Mouse (Mus musculus) A20 (cell line): ENCODE measurements around the gene Plin3.
"Not testable (repeated sequence)": the region's sequence is repeated elsewhere in the genome, so short reads cannot be mapped to it uniquely, and the experiment has no call there.

Source experiments
- DNase-seq: peaks from one replicate; pipeline ENCODE4 v3.0.0-alpha.2; 2011; ENCODE audit warnings: low read depth, low spot score

Gene Plin3

DNA sequence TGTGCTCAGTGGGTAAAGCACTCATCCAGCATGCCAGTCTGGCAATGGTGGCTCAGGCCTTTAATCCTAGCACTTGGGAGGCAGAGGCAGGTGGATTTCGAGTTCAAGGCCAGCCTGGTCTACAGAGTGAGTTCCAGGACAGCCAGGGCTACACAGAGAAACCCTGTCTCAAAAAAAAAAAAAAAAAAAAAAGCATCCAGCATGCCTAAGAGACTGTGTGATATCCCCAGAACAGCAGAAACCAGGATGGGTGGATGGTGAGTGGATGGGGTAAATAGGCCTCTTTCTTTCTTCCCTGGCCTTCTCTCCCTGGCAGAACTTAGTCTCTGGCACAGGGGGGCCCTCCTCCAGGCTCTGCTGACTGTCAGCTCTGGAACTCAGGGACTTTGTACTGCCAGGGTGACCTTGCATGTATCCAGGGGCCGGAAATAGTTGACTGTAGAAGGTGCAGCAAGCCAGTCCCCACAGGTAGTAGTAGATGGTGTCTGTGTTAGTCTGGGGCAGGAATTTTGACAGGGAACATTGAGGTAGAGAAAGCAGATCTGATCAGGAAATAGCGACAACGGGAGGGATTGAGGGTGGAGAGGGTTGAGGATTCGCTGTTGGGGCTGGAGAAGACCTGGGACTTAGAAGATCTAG, 16.7 kb downstream of the Plin3 start:
- peak; percentile 55 for DNase-seq

DNA sequence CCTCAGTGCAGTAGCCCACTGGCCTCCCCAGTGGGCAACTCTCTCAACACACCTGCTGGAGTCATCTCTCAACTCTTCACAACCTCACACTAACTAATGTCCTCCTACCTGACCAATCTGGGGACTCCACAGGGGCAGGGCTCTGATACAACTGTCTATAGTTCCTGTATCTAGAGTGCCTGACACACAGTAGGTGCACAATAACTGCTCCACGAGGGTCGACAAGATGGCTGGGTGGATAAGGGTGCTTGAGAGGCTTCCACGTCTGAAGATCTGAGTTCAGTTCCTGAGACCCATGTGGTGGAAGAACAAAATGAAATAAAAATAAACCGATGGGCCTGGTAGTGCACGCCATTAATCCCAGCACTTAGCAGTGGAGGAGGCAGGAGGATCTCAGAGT, 18.7 kb downstream of the Plin3 start:
- DNase-seq: no peak

DNA sequence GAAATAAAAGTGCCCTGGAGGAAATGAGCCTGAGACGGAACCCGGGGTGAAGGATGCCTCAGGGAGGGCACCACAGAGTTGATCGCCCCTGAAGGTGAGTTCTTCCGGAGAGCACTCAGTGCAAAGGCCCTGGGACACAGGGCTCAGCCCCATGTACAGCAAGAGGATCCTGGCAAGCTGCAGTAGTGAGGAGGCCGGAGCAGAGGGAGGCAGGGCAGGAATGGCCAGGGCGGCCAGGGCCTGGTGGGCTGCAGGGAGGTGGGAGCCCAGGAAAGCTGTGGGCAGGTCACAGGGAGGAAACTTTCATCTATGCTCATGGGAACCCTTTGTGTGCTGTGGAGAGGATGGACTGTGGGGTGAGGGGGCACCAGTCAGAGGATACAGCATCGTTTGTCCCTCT, 19.2 kb downstream of the Plin3 start:
- no peak for DNase-seq

DNA sequence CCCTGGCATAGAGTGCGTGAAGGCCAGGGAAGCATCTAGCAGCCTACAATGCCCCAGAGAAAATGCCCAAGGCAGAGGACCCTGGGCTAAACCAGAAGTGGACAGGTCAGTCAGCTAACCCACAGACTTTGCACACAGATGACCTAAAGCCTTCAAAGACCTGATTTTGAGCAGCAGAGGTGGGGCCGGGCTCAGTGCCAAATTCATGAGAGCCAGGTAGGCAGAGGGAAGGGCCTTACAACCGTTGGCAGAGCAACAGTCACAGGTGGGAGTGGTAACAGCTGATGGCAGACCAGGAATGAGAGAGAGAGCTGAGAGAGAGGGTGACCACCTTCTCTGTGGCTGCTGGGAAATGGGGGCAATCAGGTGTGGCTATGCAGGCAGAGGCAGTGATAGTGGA, 20.0 kb downstream of the Plin3 start:
- no peak for DNase-seq

DNA sequence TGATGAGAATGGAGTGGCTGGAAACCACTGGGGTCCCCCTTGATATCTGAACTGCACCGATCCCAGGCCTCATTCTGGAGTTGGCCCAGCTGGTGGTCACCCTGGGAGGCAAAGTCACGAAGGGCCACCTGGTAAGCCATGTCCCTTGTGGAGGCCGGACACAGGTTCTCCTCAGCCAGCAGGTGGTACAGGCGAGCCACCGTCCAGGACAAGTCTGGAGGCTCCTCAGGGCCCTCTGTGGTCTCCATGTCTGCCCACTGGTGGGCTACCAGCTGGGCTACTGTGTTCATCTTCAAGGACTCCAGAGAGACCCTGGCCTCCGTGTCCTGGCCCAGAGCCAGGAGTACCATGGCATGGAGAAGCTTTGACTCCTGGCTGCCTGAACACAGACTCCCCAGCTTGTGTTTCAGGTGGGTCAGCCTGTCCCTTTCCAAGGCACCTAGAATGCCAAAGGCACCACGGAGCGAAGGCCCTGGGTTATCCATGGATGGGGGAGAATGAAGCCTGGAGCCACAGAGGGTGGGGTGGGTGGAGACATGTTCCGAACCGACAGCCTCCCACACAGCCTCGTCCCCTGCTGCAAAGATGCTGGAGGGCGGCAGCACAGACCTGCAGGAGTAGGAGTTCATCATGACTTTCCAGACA, 20.9 kb downstream of the Plin3 start:
- no peak for DNase-seq

DNA sequence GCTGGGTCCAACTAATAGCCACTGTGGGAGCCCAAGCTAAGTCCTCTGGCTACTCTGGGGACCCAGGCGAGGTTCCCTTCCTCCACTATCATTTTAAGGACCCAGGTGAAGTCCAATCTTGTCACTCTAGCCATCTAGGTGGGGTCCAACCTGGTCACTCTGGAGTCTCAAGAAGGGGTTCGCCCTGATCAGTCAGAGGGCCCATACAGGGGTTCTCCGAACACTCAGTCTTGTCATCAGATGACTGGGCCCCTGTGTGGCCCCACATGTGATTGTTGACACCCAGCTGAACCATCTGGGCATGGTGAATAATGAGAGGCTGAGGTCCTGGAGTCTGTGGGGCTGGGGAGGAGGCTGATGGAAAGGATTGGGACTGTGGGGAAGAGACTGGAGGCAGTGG, 22.9 kb downstream of the Plin3 start:
- no peak for DNase-seq

DNA sequence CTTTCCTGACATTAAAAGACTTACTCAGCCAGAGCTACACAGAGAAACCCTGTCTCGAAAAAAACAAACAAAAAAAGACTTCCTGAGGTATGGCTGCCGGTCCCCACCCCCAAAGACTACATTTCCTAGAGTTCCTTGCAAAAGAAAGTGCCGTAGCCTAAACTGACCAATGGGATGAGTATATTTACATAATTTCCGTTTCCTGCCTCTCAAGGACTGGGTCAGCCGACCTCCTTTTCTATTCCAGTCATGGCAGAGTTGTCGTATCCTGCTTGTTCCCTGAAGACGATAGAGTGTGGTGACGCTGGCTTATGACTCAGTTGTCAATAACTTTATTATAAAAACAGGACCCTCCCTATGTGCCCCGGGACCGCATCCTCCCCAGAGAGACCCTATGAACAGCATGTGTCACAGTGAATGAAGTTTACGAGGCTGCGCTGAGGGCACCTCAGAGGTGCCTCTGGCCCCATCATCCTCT, 23.5 kb downstream of the Plin3 start:
- peak; percentile 85 for DNase-seq

DNA sequence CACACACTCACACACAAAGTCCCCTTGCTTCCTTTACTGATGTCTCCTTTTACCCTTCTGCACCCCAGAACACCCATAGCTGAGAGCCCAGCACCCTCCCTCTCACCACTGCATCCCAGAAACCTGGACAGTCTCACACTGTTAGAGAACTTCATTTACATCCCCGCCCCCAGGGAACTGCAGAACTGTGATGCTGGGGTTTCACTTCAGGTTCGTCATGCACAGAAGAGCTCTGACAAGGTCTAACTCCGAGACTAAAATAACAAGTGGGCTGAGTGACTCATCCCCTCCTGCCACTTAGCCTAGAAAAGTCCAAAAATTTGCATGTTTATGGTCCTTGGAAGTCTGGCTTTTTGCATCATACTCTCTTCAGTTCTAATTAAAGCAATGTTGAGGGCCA, 26.4 kb downstream of the Plin3 start:
- DNase-seq: peak; percentile 93

DNA sequence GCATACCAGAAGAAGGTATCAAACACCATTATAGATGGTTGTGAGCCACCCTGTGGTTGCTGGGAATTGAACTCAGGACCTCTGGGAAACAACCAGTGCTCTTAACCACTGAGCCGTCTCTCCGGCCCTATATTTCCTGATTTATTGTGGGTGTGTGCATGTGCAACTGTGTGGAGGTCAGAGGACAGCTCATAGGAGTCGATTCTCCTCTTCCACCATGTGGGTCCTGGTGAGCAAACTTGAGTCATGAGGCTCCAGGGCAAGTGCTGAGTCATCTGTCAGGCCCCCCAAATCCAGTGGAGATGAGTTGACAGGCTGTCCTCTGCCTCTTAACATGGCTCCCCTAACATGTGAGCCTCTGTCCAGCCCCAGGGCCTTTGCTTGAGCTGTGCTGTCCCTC, 26.8 kb downstream of the Plin3 start:
- no peak for DNase-seq

DNA sequence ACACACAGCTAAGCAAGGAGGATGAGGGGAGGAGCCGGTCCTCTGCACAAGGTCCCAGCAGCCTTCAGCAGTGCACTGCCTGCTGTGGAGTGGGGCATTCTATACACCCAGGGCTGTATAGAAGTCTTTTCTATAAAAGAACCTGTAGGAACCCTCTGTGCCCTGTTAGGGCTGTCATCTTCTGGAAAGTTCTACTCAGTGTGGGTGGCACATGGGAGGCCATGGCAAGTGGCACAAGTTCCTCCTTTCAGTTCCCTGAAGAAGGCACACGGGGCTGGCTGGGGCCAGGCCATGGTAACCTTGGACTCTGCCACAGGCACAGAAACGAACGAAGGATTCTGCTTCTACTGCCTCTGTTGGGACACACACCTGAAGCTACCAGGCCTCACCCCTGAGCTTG, 27.7 kb downstream of the Plin3 start:
- peak; percentile 84 for DNase-seq

DNA sequence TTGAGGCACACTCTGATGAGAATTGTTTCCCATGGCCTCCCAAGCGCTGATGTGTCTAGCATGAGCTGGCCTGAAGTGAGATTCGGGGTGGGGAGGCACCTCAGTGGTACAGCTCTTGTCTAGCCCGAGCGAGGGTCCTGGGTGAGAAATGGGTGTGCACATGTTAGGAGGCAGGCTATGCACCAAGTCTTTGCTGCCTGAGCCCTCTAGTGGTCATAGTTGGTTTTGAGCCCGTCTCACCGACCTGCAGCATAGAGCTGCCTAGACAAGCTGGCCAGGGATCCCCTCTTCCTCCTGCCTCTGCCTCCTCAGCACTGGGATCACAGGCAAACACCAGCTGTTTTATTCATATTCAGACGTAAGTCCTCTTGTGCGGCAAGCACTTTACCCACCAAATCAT, 28.7 kb downstream of the Plin3 start:
- peak; percentile 92 for DNase-seq

DNA sequence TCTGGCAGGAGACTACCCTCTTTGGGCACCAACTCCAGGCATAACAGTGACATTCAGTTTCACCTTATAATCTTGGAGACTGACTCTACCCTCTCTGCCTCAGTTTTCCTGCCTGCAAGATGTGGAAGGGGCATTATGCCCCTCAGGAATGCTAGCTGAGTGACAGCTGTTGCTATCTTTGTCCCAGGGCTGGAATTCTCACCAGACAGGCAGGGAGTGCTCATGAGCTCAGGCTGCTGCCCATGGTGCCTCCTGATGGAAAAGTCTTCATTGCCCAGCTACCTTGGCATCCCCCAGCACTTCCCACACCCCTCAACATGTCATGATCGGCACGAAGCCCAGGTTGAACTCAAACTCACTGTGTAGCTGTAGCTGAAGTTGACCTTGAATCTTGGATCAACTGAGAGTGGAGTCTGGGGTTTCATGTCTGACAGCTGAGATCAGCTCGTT, 30.0 kb downstream of the Plin3 start:
- no peak for DNase-seq

DNA sequence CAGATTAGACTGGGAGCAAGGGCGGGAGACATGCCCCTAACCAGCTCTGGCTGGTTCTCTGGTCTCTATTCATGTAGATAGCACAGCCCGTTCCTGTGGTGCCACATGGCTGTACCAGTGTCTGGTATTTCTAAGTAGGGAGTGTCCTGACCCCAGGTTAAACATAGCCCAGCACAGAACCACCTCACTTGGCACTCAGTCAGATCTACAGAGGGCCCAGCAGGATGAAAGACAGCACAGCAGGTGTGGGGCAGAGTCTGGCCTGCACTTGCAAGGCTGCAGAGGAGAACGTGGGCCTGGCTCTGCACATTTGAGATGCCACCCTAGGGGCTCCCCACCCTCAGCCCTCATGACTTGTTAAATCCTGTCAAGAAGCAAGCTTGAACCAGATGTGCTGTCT, 31.5 kb downstream of the Plin3 start:
- peak; percentile 80 for DNase-seq

DNA sequence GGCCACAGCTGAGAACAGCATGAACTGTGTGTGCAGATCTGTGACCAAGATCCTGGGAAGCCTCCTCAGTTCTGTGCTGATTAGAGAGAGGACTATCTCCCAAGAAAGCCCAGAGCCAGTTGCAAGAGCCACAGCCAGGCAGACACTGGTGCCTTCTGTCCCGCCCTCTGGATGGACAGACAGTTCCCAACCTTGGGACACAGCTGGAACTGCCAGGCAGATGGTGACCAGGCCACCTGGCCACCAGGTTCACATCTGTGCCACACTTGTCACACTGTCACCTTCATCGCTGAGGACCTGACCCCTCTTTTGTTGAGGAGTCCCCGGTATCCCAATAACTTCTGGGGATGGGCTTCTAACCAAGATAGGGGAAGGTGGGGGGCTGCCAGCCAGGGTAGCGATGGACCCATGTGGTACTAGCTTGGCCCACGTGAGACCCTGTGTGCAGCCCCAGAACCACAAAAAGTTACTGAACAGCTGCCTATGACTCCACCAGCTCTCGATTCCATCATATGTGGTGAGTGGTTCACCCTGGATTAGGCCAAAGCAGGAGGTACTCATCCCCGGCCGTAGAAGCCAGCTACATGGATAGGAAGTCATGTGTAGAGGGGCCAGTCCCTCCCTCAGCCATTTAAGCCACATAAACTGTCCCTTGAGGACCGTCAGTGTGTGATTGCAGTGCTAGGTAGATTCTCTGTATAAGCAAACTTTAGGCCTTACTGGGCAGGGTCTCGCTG, 33.2 kb downstream of the Plin3 start:
- DNase-seq: no peak

DNA sequence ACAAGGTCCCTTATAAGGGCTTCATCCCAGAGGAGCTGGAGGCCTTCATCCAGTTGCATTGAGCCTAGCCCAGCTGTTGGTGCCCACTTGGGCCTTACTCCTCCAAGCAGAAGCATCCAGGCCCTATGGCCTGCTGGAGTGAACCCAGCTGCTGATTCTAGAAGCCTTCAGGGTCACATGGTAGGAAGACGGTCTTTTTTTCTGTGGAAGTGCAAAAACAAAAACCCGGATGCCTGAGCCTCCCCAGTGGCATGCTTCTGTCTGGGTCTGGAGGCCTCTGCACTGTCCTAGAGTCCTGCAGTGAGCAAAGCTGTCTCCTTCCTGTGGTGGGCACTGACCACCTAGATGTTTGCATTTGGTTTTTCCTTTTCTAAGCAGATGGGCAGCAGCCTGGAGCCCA, 33.9 kb downstream of the Plin3 start:
- not testable (repeated sequence) for DNase-seq

DNA sequence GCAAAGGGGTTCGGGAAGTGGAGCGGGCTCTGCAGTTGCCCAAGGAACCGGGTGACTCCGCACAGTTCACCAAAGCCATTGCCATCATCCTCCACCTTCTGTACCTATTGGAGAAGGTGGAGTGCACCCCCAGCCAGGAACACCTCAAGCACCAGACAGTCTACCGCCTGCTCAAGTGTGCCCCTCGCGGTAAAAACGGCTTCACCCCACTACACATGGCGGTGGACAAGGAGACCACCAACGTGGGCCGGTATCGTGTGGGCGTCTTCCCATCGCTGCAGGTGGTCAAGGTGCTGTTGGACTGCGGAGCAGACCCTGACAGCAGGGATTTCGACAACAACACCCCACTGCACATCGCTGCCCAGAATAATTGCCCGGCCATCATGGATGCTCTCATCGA, 34.4 kb downstream of the Plin3 start:
- DNase-seq: not testable (repeated sequence)

DNA sequence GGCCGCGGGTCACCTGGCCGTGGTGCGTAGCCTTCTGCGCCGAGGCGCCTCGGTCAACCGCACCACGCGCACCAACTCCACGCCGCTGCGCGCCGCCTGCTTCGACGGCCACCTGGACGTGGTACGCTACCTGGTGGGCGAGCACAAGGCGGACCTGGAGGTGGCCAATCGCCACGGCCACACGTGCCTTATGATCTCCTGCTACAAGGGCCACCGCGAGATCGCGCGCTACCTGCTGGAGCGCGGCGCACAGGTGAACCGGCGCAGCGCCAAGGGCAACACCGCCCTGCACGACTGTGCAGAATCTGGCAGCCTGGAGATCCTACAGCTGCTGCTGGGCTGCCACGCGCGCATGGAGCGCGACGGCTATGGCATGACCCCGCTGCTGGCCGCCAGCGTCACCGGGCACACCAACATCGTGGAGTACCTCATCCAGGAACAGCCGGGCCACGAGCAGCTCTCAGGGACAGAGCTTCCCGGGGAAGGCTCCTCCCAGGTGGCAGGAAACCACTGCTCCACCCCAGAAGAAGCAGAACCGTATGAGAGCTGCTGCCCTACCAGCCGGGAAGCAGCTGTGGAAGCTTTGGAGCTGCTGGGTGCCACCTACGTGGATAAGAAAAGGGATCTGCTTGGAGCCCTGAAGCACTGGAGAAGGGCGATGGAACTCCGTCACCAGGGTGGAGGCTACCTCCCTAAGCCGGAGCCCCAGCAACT, 35.3 kb downstream of the Plin3 start:
- DNase-seq: peak; percentile 52

DNA sequence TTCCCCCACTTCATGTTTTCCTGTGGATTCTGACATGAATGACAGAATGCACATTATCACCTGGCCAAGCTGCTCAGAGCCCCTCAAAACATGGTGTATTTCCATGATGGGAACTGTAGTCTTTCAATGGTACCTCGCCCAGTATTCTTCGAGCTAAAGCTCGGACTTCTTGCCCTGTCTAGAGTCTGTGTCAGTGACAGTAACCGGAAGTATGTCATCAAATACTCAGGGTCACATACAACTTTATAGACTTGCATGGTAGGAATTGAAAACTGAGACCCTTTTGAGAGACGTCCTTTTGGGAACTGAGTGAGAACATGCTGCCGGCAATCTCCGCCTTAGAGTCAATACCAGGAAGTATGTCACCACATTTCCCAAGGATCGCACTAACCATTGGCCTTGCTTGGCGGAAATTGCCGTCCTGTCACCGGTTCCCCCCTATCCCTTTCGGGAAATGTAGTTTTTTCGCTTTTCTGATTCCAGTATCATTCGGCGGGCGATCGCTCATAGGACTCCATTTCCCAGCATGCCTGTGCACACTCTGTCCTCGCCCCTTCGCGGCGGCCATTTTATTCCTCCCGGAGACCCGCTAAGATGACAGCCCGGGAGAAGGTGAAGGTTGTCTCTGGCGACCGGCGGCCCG, 36.3 kb downstream of the Plin3 start, which contains the start of gene Fem1a:
Fem1a (plus strand) TSS at position 572 of the 643 bp plus-strand sequence.
- peak; percentile 97 for DNase-seq

DNA sequence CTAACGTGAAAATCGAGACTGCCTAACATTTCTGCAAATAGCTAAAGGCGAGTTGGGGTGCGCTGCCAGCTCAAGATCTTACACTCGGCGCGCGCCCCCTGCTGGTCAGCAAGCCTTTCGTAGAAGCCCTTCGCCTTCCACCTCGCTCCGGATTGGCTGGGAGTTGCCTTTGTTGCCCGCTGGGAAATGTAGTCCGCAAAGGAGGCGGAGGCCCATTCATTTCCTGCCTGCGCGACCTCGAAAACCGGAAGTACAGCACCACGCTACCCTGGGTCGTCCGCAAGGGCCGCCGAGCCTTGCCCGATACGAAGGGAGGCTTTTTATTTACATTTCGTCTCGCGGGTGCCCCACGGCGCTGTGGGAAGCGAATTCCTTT, 36.8 kb downstream of the Plin3 start:
- DNase-seq: peak; percentile 99

DNA sequence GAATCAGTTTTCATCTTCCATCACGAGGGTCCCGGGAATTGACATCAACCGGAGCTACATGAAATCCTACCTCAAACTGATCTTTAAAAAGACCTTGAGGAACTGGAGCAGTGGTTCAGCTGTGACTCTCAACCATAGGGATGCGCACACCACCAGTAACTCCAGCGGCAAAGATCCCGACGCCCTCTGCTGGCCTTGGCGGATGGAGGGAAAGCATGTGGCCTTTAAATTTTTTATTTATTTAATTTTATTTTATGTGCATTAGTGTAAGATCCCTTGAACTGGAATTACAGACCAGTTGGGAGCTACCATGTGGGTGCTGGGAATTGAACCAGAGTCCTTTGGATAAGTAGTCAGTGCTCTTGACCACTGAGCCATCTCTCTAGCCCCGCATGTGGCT, 37.2 kb downstream of the Plin3 start:
- DNase-seq: no peak

DNA sequence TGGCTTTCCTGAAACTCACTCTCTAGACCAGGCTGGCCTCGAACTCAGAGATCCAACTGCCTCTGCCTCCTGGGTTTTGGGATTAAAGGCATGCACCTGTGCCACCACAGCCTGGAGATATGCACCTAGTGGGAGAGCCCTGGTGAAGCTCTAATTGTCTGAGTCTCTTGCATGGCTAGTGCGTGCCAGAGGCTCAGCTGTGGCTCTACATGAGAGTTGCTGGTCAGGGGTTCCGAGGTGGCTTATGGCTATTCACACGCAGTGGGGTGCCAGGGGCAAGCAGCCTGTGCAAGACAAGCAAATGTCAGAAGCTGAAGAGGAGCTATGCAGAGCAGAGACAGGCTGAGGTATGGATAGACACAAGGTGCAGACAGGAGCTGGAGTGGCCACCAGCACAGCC, 38.0 kb downstream of the Plin3 start:
- DNase-seq: no peak
